Mouse (Mus musculus): Measurements from ENCODE around the gene Foxj3.

DNA sequence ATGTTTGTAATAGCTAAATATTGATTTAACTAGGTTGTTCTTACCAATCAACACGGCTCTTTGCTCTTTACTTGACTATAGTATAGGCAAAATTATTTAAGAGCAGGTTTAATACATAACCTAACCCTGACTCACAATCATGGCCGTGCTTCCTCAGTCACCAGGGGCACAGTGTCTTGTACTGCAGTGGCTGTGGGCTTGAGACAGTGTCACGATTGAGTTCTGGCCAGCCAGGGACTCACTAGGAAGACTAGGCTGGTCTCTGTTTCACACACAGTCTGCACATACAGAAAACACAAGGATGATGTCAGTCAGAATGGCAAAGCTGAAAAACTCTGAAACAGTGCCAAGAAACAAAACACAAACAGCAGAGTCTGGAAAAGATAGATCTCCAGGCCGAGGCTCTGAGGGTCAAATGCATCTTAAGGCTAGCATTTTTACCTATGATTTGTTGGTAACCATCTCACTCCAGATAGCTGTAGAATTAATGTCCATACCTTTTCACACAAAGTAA, 29.6 kb downstream of the Foxj3 start:
- TF ChIP-seq HCFC1 (IDR thresholded peaks at IDR 0.05; ENCODE audit: borderline replicate concordance, insufficient read depth, low read length) = no peak
- no peak for TF ChIP-seq CHD2 (IDR thresholded peaks at IDR 0.05; ENCODE audit: low read depth, low read length)
- no peak for TF ChIP-seq ZC3H11A (IDR thresholded peaks at IDR 0.05; ENCODE audit: borderline replicate concordance, low read depth, low read length)
